Mouse (Mus musculus) cerebellum, adult 2 months (tissue): Measurements from ENCODE around the gene M1ap.

Experiments used
- CTCF ChIP-seq: fragments of 200-500 bp; IDR thresholded peaks from 2 replicates; pipeline ENCODE4 v1.5.1; 2011; ENCODE audit warnings: low read depth, mild to moderate bottlenecking, control low read depth, low read length, moderate library complexity, borderline replicate concordance; ENCODE audit not compliant: insufficient read depth
- POLR2A ChIP-seq: fragments of 200-500 bp; IDR thresholded peaks from 2 replicates; pipeline ENCODE4 v1.6.1; 2011; ENCODE audit warnings: low read length, control low read depth, borderline replicate concordance; ENCODE audit not compliant: insufficient read depth

DNA sequence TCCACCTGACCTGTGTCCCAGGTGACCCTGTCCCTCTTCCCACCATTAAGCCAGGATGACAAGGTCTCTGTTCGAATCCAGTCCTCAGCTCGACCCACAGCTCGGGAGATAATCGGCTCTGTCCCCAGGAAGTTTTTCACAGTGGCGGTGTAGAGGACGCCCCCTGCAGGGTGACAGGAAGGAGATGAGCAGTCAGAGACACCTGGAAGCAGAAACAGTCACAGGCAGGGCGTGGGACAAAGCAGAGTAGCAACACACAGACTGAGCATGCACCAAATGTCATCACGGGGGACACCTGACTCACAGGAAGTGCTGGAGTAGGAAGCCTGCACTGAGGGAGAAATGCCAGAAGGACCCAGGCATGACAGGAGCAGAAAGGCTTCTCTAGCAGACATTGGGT, 27.2 kb upstream of the M1ap start:
- no peak for TF ChIP-seq POLR2A
- TF ChIP-seq CTCF, result no peak
